Mouse (Mus musculus): Measurements from ENCODE around the gene Chil1.
A peak's percentile ranks its signal among the peaks of the same experiment; 100 is the strongest.

Chil1 gene

DNA sequence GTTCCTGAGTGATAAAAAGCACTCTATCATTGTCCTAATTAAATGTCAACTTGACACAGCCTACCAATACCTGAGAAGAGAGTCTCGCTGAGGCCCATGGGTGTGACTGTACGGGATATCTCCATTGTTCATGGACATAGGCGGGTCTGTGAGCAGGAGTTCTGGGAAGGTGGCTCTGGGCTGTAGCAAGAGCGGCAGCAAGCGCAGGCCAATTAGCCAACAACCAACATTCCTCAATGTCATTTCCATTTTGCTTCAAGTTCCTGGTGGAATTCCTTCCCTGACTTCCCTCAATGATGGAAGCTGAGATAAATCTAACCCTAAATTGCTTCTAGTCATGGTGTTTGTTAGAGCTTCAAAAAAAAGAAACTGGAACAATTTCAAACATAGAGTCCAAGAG lies 4.0 kb upstream of the Chil1 start:
- DNase-seq: no peak

DNA sequence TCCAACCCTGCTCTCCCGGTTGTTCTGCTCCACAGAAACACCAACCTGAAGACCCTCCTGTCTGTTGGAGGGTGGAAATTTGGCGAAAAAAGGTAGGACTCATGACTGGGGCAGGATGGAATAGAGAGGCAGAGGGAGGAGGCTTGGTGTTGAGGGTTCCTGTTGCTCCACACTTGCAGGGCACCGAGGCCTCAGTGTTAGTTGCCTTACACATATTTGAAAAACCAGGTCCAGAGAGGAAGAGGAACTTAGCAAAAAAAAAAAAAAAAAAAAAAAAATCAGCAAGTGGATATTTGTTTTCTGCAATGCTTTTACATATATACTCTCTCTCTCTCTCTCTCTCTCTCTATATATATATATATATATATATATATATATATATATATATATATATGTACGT lies 2.1 kb downstream of the Chil1 start:
- no peak for DNase-seq

DNA sequence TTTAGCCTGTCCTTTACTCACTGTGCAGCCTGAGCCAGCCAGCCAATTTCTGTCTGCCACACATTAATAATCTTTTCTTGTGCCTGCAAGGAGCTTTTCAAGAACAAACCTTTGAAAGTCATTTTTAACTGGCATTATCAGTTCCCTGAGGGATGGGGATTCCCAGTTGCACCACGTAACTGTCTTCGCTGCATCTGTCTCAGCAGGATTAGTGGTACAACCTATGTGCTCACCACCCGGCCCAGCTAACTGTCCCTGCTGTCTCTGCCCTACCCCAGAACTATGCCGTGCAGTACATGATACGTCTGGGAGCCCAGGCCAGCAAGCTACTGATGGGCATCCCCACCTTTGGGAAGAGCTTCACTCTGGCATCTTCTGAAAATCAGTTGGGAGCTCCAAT lies 6.2 kb downstream of the Chil1 start:
- DNase-seq: no peak

DNA sequence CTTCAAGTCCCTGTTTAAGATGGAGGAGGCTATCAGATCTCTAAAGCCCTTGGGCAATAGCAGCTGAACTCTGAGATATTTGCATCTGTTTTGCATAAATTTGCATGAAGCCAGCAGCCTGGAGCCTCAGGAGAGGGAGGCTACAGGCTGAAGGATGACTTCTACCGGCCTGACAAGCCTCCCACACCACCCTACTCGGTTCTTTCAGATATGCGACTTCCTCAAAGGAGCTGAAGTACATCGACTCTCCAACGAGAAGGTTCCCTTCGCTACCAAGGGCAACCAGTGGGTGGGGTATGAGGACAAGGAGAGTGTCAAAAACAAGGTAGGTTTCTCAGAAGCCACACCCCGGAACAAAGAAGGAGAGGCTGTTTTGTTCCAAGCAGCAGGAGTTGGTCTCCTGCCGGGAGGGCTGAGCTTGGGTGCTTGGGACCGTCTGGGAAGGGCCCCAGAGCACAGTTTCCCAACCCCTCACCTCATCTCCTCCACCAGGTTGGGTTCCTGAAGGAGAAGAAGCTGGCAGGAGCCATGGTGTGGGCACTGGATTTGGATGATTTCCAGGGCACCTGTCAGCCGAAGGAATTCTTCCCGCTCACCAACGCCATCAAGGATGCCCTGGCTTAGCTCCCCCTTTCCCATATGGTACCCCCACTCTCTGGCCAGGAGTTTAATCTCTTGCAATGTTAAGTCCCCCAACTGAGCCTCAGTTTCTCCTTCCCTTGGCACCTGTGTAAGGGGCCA lies 7.2 kb downstream of the Chil1 start:
- no peak for DNase-seq

DNA sequence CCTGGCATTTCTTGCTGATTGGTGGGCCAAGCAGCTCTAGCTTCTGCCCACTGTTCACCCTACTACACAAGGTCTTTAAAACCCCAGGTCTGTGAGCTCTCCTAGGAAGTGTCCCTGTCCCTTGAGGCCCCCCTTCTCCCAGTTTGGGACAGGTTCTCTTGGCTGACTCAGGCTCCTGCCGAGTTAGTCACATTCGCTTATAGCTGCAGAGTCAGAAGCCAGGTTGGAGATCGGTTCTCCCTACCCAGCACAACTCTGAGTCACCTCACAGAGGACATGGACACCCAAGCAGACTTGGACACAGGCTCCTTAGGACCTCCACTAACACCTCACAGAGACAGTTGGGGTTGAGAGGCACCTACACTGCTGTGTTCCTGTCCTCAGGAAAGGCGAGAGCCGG lies 9.2 kb downstream of the Chil1 start:
- no peak for DNase-seq

DNA sequence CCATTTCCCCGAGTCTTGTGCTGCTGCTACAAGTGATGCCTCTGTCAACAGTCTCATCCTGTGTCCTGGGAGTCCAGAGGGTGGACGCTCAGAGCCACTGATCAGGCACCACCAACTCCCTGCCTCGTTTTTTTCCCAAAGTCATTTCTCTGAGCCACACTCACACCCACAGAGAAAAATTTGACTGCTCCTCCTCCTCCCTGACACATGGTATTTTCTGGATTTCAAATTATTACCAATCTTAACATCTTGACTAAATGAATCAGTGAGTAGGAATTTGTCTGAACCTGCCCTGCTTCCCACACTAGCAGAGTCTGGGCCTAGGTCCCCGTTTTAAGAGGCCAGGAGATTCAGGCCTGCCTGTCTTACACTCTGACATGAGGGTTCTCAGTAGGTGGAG lies 10.0 kb downstream of the Chil1 start:
- DNase-seq: no peak

DNA sequence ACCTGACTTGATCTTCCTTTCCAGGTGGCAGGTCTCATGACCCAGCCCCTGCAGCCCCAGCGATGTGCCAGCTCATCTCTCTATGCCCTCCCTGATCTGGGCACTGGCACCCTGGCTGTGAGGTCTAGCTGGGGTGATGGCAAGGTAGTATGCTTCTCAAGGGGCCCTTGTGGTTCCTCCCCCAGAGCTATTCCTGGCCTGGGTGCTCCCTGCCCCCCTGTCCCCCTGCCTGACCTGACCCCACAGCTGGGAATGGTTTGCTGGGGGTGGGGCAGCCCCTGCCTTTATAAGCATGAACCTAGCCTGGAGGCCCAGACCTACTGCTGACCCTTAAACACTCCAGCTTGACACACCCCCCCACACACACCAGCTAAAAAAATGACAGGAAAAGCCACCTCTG lies 11.2 kb downstream of the Chil1 start, which contains the start of gene Mybph:
Mybph (plus strand) TSS at position 323 of the 400 bp plus-strand sequence.
- no peak for DNase-seq

DNA sequence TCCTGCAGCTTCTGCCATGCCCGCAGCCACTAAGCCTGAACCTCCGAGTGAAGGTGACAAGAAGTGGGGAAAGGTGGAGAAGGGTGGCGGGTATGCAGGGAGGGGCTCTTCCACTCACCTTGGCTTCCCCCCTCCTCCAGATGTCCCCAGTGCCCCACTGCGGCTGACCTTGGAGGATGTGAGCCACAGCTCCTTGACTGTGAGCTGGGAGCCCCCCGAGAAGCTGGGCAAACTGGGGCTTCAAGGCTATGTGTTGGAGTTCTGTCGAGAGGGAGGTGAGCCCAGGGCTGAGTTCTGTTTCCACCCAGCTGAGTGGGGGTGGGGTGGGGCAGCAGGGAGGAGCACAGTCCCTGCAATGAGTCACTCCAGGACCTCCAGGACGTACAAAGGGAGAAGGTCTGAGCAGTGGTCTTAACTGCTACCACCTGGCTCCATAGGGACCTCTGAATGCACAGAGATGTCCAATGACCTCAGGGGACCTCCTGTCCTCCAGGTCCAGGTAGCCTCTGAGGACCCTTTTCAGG lies 11.8 kb downstream of the Chil1 start:
- DNase-seq: no peak

DNA sequence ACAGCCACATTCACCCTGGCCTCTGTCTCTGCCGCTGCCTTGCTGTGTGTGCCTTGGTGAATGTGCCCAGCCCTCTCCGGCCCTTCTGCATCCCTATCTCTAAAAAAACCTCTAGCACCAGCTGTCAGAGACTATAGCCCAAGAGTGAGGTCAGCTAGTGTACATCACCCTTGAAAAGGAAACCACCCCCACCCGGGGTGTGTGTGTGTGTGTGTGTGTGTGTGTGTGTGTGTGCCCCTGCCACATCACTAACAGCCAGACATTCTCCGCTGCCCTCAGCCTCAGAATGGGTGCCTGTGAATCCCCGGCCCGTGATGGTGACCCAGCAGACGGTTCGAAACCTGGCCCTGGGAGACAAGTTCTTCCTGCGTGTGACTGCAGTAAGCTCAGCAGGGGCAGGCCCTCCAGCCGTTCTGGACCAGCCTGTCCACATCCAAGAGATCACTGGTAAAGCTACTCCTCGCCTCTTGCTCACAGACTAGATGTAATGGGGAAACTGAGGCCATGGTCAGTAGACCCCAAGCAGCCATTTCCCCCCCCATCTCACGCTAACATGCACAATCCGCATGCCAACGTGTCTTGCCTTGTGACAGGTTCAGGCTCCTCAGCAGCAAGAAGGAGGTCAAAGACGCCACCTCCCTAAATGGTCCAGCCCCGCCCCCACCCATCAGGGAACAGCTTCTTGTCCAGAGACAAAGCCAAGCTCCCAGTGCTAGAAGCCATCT lies 12.5 kb downstream of the Chil1 start:
- no peak for DNase-seq

DNA sequence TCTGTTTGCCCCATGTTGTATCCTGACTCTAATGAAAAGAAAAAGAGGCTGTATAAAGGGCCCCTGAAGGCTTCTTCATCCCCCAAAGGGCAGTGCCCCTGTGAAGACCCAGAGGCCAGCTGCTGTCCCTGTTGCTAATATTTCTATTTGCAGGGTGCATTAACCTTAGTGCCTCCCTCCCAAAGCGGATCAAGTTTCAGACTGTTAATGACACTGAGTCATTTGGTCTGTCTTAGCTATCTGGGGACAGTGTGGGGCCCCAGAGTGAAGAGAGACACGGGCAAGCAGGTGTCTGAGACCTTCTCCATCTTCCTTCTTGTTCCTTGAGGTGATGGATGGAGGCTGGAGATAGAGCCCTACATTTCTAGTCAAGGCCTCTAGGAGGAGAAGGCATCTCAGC lies 13.1 kb downstream of the Chil1 start:
- peak; percentile 5 for DNase-seq

DNA sequence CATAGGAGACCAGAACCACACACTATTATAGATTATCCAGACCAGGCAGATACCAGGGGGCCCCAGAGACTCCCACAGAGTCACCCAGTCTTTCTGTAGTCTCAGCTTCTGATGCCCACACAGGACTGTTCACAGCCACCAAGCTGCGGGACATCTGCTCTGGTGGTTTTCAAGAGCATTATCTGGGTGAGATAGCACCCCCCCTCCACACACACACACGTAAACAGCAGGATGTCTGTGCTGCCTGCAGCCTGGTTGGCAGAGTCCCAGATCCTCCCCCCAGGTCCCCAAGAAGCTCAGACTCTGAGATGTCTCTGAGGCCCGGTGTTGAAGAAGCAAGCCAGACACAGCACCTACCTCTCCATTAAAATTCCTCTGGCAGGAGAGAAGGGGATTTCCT lies 13.6 kb downstream of the Chil1 start:
- DNase-seq: peak; percentile 55

DNA sequence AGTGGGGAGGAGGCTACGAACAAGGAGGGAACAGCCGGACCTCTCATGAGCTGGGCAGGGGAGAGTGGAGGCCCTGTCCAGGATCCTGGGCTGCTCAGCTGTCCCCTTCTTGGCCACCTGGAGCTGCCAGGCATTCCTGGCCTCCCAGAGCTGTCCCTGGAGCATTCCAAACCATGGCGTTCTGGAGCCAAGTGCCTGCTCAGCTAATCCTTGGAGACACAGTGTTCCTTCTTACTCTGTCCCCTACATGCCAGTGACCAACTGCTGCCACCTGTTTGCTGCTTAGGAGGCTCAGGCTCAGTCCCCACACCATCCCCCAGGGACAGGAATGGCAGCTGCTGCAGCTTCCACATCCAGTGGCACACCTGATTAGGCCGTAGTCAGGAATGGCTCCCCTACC lies 14.0 kb downstream of the Chil1 start:
- DNase-seq: peak; percentile 63

DNA sequence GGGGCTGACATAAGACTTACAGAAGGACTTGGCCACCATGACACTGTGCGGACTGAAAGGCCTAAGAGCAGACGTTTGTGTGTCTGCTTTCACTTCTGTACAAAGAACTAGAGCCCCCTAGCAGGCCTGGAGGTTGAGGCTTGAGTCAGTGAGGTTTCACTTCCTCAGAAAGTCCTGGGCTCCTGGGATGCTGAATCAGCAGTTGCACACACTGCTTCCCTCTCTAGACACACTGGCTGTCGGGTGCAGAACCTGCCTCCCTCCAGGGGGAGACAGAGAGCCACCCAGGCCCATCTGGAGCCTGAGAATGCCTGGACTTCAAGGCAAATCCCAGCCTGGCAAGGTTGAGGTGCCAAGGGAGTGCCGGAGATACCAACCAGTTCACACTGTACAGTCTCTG lies 14.4 kb downstream of the Chil1 start:
- DNase-seq: peak; percentile 70

DNA sequence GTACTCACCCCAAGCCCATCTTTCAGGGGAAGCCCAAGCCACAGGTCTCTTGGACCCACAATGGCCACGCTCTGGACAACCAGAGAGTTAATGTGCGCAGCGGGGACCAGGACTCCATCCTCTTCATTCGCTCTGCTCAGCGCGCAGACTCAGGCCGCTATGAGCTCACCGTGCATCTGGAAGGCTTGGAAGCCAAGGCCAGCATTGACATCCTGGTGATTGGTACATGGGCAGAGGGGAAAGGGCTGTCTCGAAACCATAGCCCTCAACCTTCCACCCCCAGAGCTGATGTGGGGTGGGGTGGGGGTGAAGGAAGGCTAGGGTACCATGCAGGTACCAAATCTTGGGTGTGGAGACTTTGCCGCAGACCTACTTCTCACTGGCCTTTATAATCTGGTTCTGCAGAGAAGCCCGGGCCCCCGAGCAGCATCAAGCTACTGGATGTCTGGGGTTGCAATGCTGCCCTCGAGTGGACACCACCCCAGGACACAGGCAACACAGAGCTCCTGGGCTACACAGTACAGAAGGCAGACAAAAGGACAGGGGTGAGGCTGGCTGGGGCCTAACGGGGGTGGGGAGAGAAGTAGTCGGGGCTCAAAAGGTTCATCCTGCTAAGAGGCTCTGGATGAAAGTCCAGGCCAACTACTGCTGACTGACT lies 15.5 kb downstream of the Chil1 start:
- peak; percentile 32 for DNase-seq

DNA sequence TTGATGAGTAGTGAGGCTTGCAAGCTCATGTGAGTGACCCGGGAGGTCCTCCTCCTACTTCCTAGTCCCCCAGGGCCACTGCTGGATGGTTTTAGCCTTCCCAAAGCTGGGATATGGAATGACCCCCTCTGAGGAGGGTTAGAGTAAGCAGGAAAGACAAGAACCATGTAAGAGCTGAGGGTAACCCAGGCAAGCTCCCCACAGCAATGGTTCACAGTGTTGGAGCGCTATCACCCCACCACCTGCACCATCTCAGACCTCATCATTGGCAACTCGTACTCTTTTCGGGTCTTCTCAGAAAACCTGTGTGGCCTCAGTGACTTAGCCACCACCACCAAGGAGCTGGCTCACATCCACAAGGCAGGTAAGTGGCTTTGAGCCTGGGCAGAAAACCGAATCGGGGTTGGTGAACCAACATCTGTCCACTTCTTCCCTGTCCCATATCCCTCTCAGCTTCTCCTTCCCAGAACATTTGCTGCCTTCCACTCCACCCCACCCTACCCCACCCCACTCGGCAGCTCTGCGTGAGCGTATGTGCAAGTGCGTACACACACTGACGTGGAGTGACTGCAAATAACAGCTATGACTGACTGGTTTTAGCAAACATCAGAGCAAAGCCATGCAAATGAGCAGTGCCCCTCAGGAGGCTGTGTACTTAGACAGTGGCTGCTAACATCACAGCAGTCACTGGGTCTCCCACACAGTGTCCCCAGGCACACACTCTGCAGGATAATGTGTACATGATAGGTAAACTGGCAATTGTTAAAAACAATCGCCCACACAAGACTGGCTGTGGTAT lies 16.4 kb downstream of the Chil1 start:
- DNase-seq: peak; percentile 12

DNA sequence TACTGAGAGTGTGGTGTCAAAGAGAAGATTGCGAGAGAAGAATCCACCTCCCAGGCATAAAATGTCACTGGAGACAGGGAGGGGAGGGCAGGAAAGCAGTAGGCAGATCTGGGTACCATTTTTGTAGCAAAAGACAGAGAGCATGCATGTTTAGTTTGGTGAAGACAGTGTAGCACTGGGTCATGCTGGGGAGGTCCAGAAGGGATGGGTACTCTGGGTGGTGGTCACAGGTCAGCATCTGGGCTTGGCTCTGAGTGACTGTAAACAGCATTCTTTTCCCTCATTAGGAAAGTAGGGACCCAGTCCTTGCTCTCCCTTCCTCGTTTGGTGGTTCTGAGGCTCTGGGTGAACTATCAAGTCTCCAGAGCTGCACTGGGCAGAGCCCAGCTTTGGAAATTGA lies 18.5 kb downstream of the Chil1 start:
- peak; percentile 5 for DNase-seq

DNA sequence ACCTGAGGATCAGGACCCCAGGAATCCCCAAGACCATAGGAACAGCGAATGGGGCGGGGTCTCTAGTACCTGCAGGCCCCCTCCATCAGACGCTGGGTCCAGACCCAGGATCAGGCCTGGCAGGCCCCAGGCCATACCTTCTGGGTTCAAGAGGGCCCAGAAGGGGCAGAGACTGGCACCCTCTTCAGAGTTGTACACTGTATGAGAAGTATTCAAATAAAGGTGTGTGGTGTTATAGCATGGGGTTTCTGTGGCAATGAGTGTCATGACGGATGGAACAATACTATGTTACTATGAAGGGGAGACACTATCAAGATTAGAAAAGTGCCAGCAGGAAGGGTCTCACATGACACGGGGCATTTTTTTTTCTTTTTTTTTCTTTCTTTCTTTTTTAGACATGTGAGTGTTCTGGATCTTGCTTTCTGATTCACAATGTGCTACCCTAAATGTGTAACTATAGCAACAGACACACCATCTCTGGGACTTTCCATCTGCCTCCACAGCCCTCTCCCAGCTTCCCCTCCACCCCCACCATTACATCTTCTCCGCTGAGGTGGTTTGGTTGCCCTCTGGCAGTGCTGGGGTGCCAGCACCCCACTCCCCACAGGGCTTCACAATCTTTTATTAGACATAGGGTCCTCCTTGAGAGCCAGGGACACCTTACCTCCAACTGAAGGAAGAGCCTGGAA lies 19.2 kb downstream of the Chil1 start:
- no peak for DNase-seq

DNA sequence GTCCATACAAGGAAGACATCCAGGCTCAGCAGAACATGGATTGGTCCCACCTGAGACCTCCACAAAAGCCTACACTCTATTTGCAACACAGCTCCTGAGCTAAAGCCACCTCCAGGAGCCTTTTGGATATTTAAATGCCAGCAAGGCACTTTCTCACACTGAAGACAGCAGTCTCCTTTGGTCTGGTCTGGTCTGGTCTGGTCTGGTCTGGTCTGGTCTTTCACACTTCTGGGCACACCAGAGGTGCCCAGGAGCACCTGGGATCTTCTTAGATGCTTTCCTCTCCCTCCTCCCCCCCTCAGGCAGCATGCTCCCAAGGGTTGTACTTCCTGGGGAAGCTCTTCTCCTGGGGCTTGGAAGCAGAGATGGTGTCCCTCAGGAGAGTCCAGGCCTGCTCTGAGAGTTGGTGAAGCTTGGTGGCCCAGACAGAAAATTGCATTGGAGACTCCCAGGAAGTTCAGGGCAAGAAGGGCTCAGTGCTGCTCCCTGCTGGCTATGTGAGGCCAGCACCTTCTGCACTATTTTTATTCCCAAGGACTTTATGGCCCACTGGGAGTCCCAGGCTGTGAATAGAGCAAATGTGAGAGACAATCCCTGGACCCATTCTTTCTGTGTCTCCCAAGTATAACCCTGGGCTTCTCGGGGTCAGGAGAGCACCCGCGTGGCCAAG lies 19.9 kb downstream of the Chil1 start:
- no peak for DNase-seq

DNA sequence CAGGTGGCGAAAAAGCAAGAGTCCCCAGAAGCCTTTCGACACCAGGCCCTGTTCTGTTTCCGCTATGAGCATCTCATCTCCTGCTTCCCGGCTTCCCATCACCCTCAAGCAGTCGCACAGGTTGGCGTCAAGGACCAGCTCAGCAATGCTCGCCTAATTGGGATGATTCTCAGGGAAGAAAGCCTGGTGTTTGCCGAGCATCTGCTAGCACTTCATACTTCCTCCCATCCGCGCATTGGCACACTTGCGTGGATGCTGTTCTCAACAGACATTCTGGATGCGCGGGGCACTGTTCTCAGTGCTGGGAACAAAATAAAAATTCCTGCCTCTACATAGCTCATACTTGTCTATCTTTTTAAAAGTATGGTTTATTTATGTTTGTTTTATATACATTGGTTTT lies 22.3 kb downstream of the Chil1 start:
- no peak for DNase-seq

DNA sequence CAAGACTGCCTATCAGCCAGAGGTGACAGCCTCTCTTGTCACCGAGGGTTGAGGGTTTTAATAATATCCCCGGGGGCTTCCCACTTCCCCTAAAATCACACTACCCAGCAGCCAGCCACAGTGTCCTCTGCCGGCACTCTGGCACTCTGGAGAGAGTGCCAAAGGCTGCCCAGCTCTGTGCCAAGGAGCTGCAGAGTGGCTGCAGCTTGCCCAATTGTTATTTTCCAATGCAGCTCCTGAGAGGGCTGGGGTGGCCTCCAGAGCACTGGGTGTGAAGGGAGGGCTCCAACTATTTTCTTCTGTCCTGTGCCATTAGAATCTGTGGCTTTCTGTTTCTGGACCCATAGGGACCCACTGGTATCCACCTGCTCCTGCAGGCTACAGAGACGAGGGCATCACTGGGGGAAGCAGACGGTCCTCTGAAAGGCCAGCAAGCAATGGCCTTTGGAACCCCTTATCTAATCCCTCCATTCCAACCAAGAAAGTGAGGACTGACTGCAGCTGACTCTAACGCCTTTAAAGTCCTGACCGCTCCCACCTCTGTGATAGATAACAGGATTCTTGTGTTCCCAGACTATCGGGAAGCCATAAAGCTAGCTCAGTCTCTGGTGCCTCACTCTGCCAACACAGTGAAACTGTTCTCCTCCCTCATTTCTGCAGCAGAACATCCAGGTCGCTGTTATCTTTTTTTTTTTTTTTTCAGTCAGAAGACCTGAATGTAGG lies 23.5 kb downstream of the Chil1 start:
- DNase-seq: peak; percentile 75

DNA sequence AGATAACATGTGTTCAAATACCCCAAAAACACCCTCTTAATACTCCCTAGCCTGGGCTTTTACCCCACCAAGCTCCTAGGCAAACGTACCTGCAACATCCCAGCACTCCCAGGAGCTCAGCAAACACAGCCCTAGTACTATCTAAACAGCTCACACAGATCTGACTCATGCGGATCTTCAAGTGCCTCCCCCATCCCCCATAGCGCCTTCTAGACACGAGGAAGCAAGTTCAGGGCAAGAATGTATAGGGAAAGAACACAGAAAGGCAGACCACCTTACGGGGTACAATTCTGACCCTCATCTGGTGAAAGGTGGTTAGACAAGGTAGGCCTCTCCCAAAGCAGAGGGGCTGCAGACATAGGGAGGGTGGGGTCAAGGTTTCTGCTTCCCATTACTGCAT lies 24.1 kb downstream of the Chil1 start:
- DNase-seq: no peak

Data from cerebellum, adult 11 months (tissue).